Mouse (Mus musculus) bone marrow, adult 2 months (tissue): ENCODE measurements around the gene Fgfr2.

Source experiments
- CTCF ChIP-seq: fragments of 200-500 bp; IDR thresholded peaks from 2 replicates; pipeline ENCODE4 v1.5.1; 2011; ENCODE audit warnings: low read length, control low read depth; ENCODE audit not compliant: control insufficient read depth, insufficient read depth
- POLR2A ChIP-seq: fragments of 200-500 bp; IDR thresholded peaks from 2 replicates; pipeline ENCODE4 v1.6.1; 2011; ENCODE audit warnings: low read depth, mild to moderate bottlenecking, control low read depth, low read length, borderline replicate concordance; ENCODE audit not compliant: control insufficient read depth

DNA sequence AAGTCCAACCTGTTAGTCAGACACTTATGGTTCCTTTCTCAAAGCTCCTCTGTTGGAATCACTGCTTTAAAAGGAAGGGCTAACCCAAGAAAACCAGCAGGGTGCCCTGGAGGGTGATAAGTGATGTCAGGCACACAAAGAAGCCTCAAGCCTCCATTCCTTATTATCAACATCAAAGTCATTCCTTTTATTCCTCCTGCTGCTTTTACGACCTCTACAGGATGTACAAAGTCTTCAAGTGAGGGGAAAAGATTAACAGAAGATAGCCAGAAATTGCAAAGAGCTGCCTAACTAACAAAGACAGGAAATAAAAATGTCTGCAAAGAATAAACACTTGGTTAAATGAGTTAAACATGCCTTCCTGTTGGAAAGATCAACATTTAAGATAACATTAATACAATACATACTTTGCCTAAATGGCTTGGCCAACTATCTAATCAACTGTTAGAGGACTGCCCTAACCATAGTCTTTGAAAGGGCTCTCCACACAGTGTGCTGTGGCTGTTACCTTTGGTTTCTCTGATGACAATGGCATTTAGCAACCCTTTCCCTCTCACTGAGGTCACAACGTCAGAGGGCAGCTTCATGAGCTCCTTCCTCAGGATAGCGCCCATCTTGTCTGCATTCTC is 563.9 kb downstream of the Fgfr2 start:
- TF ChIP-seq POLR2A (no peak), CTCF (no peak)
